Mouse (Mus musculus) spleen, embryonic (tissue): ENCODE results near the gene Jund.

Source experiments
- CTCF ChIA-PET: fragments of 350-600 bp; sonication (Branson Sonifier 250); formaldehyde crosslinking; loops from one replicate; lab custom pipeline; 2022; lab: Charles Lee

Gene Jund

DNA sequence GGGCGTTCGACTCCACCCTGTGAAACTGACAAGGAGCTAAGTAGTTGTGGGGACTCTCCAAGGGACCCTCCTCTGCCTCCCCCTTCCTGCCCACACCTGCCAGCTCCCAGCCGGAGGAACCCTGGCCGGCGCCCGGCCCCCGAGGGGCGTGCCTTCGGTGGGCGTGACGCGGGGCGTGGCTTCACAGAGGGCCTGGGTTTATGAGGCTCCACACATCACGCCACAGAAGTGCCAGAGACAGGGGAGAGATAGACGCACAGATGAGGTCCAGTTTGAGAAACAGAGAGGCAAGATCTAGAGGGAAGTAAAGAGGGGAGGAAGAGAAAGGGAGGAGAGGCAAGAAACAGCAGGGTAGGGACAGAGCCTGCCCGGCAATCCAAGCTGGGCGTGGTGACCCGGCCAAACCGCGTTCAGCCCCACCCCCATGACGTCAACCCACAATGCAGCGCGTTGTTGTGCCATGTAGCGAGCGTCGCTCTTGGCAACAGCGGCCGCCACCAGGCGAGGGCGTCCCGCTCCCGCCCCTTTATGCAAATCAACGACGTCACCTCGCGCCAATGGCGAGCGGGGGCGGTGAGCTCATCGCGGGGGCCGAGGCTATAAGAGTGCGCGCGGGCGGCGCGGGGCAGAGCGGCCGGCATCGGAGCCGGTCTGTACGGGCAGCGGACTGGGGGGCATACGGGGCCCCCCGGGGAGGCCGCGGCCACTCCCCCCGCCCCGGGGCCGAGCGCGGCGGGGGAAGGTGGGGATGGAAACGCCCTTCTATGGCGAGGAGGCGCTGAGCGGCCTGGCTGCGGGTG is at the start of gene Jund:
TSS of gene Jund (plus strand) at position 640 of the 800 bp plus-strand sequence.
- CTCF ChIA-PET = interaction anchor here (0.5 to 1.0 kb wide), 2 partner anchors 25 to 320 kb away, joined by 4 read pairs; partner anchors contain the start of gene Lsm4

GRCm38 (mm10) chr8:70649324-70649723 is 49.4 kb upstream of the Jund start:
- CTCF ChIA-PET = no interaction called here

DNA sequence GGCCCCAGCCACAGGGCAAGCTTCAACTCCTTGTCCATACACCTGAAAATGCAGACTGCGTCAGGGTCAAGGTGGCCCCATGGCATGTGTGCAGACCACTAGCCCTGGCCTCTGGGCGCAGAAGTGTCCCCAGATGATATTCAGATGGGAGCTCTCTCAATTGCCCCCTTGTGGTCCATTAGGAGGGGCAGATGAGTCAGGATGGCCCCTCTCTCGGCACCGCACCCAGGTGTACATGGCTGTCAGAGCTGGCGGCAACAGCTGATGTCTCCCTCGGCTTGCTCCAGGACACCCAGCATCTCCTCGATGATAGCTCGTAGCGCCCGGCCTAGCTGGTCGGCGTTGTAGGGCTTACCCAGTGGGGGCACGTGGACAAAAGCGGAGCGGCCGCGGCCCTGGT is 48.4 kb upstream of the Jund start:
- CTCF ChIA-PET = interaction anchor here (0.8 to 1.6 kb wide), 2 partner anchors 10 to 39 kb away, joined by 4 to 5 read pairs; no protein-coding TSS in a partner anchor

GRCm38 (mm10) chr8:70653226-70653625 is 45.5 kb upstream of the Jund start:
- CTCF ChIA-PET = interaction anchor here (0.6 to 1.1 kb wide), 3 partner anchors 22 to 141 kb away, joined by 3 read pairs; no protein-coding TSS in a partner anchor

DNA sequence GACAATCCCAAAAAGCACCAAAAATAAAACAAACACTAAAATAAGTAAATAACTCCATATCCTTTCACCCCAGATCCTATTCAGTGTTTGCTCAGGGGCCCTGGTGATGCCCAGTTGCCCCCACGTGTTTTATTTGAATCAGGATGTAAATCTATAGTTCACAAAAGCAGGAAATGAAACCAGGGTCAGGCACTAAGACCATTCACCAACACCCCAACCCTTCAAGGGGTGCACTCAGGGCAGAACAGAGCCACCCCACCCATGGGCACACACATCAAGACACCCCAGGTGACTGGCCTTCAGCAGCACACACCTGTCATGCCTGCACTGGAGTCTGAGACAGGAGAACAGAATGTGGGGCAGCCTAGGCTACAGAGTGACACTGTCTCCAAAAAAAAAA is 44.6 kb upstream of the Jund start:
- CTCF ChIA-PET = interaction anchor here (0.6 kb wide), 3 partner anchors 29 to 525 kb away, joined by 3 to 4 read pairs (median 4); no protein-coding TSS in a partner anchor

DNA sequence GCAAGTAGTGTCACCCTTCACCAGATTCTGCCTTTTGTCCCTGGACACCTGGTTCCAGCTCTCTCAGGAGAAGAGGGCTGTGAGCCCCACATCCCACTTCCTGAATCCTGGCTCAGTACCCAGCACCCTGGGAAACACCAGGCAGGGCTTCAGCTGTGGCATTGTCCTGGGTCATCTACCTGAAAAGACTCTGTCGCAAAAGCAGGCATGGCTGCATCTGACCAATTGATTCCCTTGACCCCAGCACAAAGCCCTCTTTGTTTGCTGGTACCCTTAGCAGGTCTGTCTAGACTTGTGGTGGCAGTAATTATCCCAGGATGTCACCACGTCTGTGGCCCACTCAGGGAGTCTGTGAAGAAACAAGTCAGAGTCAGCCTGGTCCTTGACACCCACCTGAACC is 43.3 kb upstream of the Jund start:
- CTCF ChIA-PET = interaction anchor here (0.6 kb wide), 1 partner anchor 226 kb away, joined by 4 read pairs; no protein-coding TSS in a partner anchor

GRCm38 (mm10) chr8:70656193-70656790 is 42.5 kb upstream of the Jund start:
- CTCF ChIA-PET = interaction anchor here (0.6 kb wide), 1 partner anchor 225 kb away, joined by 4 read pairs; no protein-coding TSS in a partner anchor

DNA sequence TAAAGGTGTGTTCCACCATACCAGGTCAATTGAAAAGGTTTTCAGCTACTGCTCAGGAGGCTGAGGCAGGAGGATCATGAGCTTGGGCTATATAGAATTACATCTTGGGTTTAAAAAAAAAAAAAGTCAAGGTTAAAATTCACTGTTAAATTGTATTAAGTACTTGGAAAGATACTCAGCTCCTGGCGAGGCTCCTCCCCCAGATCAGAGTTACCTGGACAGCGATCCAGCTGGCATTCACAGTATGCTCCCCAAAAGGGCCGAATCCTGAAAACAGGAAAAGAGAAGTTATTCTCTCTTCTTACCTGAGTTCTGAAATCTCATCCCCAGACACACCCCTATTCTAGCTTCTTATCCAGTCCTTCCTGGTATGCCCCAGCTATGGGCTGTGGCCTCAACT is 41.5 kb upstream of the Jund start:
- CTCF ChIA-PET = no interaction called here

- CTCF ChIA-PET = no interaction called here
Observed at GRCm38 (mm10) chr8:70657739-70658138, 41.0 kb upstream of the Jund start.

GRCm38 (mm10) chr8:70658897-70659603 is 39.7 kb upstream of the Jund start:
- CTCF ChIA-PET = no interaction called here

- CTCF ChIA-PET = interaction anchor here (0.6 kb wide), 1 partner anchor 17 kb away, joined by 8 read pairs; no protein-coding TSS in a partner anchor
Observed at GRCm38 (mm10) chr8:70659604-70660272, 39.0 kb upstream of the Jund start.

DNA sequence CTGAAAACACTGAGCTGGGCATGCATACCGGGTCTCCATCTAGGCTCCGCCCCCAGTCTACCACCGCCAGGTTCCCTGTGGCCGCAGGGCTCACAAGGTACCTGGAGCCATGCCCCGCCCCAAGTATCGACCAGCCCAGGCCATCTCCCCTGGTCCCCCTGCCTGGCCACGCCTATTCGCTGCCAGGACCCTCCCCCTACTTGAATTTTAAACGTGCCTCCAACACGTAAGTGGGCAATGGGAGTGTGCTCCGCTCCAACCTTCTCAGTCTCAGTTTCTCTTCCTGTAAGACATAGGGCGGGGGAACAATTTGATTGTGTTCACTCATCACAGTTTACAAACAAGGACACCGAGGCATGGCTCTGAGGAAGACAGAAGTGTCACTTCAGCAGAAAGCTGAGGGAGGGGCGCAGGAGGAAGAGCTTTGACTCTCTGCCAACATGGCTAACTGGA is 38.5 kb upstream of the Jund start, which contains the start of gene Pgpep1:
TSS of gene Pgpep1 (minus strand) at position 116 of the 453 bp plus-strand sequence.
- CTCF ChIA-PET = interaction anchor here (0.6 kb wide), 1 partner anchor 17 kb away, joined by 8 read pairs; no protein-coding TSS in a partner anchor

DNA sequence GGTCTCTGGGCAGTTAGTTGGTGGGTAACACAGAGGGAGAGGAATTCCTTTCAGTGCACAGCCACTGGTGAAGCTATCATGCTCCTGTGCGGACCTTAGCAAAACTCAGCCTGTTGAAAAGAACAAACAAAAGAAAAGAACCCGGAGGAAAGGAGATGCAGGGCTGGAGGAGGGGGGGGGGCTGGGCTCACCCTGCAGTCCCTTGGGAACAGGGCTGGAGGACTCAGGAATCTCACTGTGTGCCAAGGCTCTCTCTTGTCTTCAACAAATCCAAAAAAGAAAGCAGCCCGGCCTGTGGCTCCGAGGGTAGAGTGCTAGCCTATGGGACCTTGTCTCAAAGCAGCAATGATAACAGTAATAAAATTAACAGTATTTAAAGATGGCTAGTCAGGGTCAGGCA is 35.1 kb upstream of the Jund start:
- CTCF ChIA-PET = no interaction called here

- CTCF ChIA-PET = no interaction called here
Observed at GRCm38 (mm10) chr8:70664631-70665030, 34.1 kb upstream of the Jund start.

GRCm38 (mm10) chr8:70665599-70665998 is 33.1 kb upstream of the Jund start:
- CTCF ChIA-PET = no interaction called here

GRCm38 (mm10) chr8:70667071-70667470 is 31.7 kb upstream of the Jund start:
- CTCF ChIA-PET = no interaction called here

DNA sequence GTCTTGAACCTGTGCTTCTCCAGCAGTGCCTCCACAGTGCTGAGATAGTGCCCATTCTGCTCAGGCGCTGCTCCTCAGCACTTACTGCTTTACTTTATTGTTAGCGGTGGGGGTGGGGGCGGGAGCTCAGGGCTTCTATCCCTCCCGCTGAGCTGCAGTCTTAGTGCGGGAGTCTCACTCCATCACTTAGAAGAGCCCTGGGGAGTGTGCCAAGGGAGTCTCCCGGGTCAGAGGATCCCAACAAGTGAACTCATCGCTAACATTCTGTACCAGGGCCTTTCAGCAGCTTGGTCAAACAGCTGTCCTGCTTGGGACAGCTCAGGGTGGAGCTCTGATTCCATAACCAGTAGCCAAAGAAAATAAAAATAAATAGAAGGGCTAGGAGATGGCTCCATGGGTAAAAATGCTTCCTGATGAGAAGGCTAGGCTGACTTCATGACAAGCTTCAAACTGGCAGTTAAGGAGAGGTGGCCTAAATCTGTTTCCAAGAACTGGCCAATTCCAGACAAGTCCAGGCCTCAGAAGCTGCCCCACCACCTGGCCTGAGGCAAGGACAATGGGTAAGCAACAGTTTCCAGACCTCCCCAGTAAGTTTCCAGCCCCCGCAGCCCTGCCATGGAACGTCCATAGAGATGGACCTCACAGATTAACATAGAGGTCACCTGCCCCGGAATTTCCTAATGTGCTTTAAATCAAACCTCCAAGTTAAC is 27.0 kb upstream of the Jund start:
- CTCF ChIA-PET = interaction anchor here (0.6 to 0.9 kb wide), 2 partner anchors 28 to 149 kb away, joined by 3 to 4 read pairs; no protein-coding TSS in a partner anchor

- CTCF ChIA-PET = interaction anchor here (0.6 to 1.6 kb wide), 3 partner anchors 27 to 149 kb away, joined by 3 to 4 read pairs (median 4); no protein-coding TSS in a partner anchor
Observed at GRCm38 (mm10) chr8:70672325-70673078, 26.2 kb upstream of the Jund start.
